Mouse (Mus musculus): ENCODE data around the gene Dclk1. TPM values are rescaled to one million over a fixed set of nuclear protein-coding genes. Genes with fewer than 3 reads are reported as not detected.

The Dclk1 gene
- total RNA-seq, 2 experiments from 2014 or later, result 9.2 to 11.1 TPM

- DNase-seq, result no peak
- intact Hi-C loops (cut with DNase I; ENCODE audit: low total_unique reads), result no loop called here
Measured at GRCm38 (mm10) chr3:55431223-55431622, 189.1 kb downstream of the Dclk1 start.

- no peak for DNase-seq
- intact Hi-C loops (cut with DNase I; ENCODE audit: low total_unique reads), result no loop called here
Measured at GRCm38 (mm10) chr3:55434276-55434675, 192.1 kb downstream of the Dclk1 start.

GRCm38 (mm10) chr3:55438824-55439446, 196.8 kb downstream of the Dclk1 start:
- intact Hi-C loops (cut with DNase I; ENCODE audit: low total_unique reads), result no loop called here
- no peak for DNase-seq

- no peak for DNase-seq
- intact Hi-C loops (cut with DNase I; ENCODE audit: low total_unique reads), result no loop called here
Measured at GRCm38 (mm10) chr3:55440342-55440741, 198.2 kb downstream of the Dclk1 start.

- no peak for DNase-seq
- intact Hi-C loops (cut with DNase I; ENCODE audit: low total_unique reads), result no loop called here
Measured at GRCm38 (mm10) chr3:55442012-55442645, 200.0 kb downstream of the Dclk1 start.

- no peak for DNase-seq
- intact Hi-C loops (cut with DNase I; ENCODE audit: low total_unique reads), result no loop called here
Measured at GRCm38 (mm10) chr3:55443271-55443670, 201.1 kb downstream of the Dclk1 start.

GRCm38 (mm10) chr3:55443725-55444124, 201.6 kb downstream of the Dclk1 start:
- no peak for DNase-seq
- intact Hi-C loops (cut with DNase I; ENCODE audit: low total_unique reads), result no loop called here

- intact Hi-C loops (cut with DNase I; ENCODE audit: low total_unique reads), result no loop called here
- DNase-seq, result no peak
Measured at GRCm38 (mm10) chr3:55446681-55447080, 204.5 kb downstream of the Dclk1 start.

GRCm38 (mm10) chr3:55447486-55448460, 205.6 kb downstream of the Dclk1 start:
- intact Hi-C loops (cut with DNase I; ENCODE audit: low total_unique reads), result no loop called here
- peak; percentile 13 for DNase-seq

GRCm38 (mm10) chr3:55449148-55449547, 207.0 kb downstream of the Dclk1 start:
- intact Hi-C loops (cut with DNase I; ENCODE audit: low total_unique reads), result no loop called here
- no peak for DNase-seq

GRCm38 (mm10) chr3:55451035-55451434, 208.9 kb downstream of the Dclk1 start:
- no peak for DNase-seq
- intact Hi-C loops (cut with DNase I; ENCODE audit: low total_unique reads), result no loop called here

- intact Hi-C loops (cut with DNase I; ENCODE audit: low total_unique reads), result no loop called here
- DNase-seq, result no peak
Measured at GRCm38 (mm10) chr3:55451877-55452276, 209.7 kb downstream of the Dclk1 start.

- no peak for DNase-seq
- intact Hi-C loops (cut with DNase I; ENCODE audit: low total_unique reads), result no loop called here
Measured at GRCm38 (mm10) chr3:55452464-55452863, 210.3 kb downstream of the Dclk1 start.

GRCm38 (mm10) chr3:55461092-55461491, 218.9 kb downstream of the Dclk1 start:
- DNase-seq, result no peak

GRCm38 (mm10) chr3:55461685-55462655, 219.8 kb downstream of the Dclk1 start:
- intact Hi-C loops (cut with DNase I; ENCODE audit: low total_unique reads), result no loop called here

More at GRCm38 (mm10) chr3:55461092-55461491, 218.9 kb downstream of the Dclk1 start:
- intact Hi-C loops (cut with DNase I; ENCODE audit: low total_unique reads), result no loop called here

GRCm38 (mm10) chr3:55462904-55463668, 220.9 kb downstream of the Dclk1 start:
- no peak for DNase-seq
- intact Hi-C loops (cut with DNase I; ENCODE audit: low total_unique reads), result no loop called here

More at GRCm38 (mm10) chr3:55461685-55462655, 219.8 kb downstream of the Dclk1 start:
- DNase-seq, result peak; percentile 11

GRCm38 (mm10) chr3:55464226-55464625, 222.1 kb downstream of the Dclk1 start:
- no peak for DNase-seq
- intact Hi-C loops (cut with DNase I; ENCODE audit: low total_unique reads), result no loop called here

GRCm38 (mm10) chr3:55465785-55466184, 223.6 kb downstream of the Dclk1 start:
- intact Hi-C loops (cut with DNase I; ENCODE audit: low total_unique reads), result no loop called here
- DNase-seq, result no peak

Measured in gastrocnemius, postnatal 14 days (tissue).